18 mouse cellular contexts compared by ENCODE assay signal in the genomic region with DNA sequence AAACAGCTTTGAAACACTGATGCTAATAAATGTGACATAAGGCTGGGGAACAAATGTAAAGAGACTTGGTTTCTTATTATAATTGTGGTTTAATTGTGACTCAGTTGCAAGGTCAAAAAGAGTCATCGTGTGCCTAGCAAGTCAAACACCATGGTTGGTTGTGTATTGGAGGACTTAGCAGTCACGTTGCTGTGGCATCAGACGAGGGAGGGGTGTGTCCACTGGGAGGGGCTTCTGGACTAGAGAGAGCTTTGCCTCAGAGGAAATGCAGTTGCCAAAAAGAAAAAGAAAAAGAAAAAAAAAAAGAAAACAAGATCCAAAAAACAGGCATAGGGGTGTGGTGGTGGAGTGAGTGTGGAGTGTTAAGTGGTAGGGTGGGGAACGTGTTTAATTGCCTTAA. TPM values are rescaled to one million over a fixed set of nuclear protein-coding genes. Genes with fewer than 3 reads are reported as not detected.
A peak's percentile ranks its signal among the peaks of the same experiment; 100 is the strongest.
DNase-seq lines count a peak whose midpoint lies in the region; ATAC-seq and TF ChIP-seq lines count a peak whose summit lies in the region.
"Had no signal": no experiment of that assay in that cellular context is flagged by ENCODE, and none has a peak within 500 bp of the region (broad histone marks: within the 10 kb centered on the region; RNA-seq: fewer than 3 reads in every experiment).

No protein-coding gene starts in this region.

- no peak overlapping the region for H3K9ac ChIP-seq in forebrain, embryonic 14.5 days (ENCODE audit: low read length)
- H3K9ac ChIP-seq: forebrain, embryonic 13.5 days; heart, embryonic 13.5 days; hindbrain, embryonic 12.5 days had no signal

- H3K27me3 ChIP-seq in forebrain, embryonic 14.5 days (replicated peaks; ENCODE audit: control insufficient read depth, insufficient read depth, low read length): peaks cover 7% of the 10 kb centered on the region; the same call in 1 of the 2 replicates

- H3K4me1 ChIP-seq in forebrain, embryonic 14.5 days (ENCODE audit: control insufficient read depth, insufficient read depth, low read length): no peaks in the 10 kb centered on the region
- H3K4me1 ChIP-seq: hindbrain, embryonic 12.5 days had no signal

- WGBS in forebrain, embryonic 14.5 days: 38% methylated on average over 4 of the region's 4 CpGs

- no peaks in the 10 kb centered on the region for H3K36me3 ChIP-seq in forebrain, embryonic 14.5 days (ENCODE audit: control insufficient read depth, insufficient read depth, low read length)
- H3K36me3 ChIP-seq: embryonic facial prominence, embryonic 10.5 days; heart, embryonic 13.5 days; hindbrain, embryonic 12.5 days had no signal

- H3K4me2 ChIP-seq in forebrain, embryonic 14.5 days (ENCODE audit: low read length): no peak overlapping the region
- H3K4me2 ChIP-seq: forebrain, embryonic 13.5 days; heart, embryonic 13.5 days; hindbrain, embryonic 12.5 days had no signal

- no peak overlapping the region for H3K27ac ChIP-seq in gastrocnemius, adult 2 months
- no peak overlapping the region for H3K27ac ChIP-seq in forebrain, embryonic 14.5 days (ENCODE audit: low read depth, low read length)
- H3K27ac ChIP-seq: embryonic facial prominence, embryonic 10.5 days; forebrain, embryonic 13.5 days; heart, embryonic 13.5 days; hindbrain, embryonic 12.5 days; hindbrain, postnatal 0 days had no signal

- no peak for TF ChIP-seq CTCF in gastrocnemius, adult 2 months (IDR thresholded peaks at IDR 0.05)

- ATAC-seq in forebrain, embryonic 14.5 days: no peak
- ATAC-seq in CD4-positive, CD25-positive, alpha-beta regulatory T cell, adult 4 months: no peak
- ATAC-seq: forebrain, embryonic 13.5 days; hindbrain, postnatal 0 days had no signal

- peak overlapping the region; percentile 25 for H3K4me3 ChIP-seq in gastrocnemius, adult 2 months
- H3K4me3 ChIP-seq in forebrain, embryonic 14.5 days (ENCODE audit: low read depth, low read length): no peak overlapping the region
- H3K4me3 ChIP-seq: embryonic facial prominence, embryonic 10.5 days; forebrain, embryonic 13.5 days; heart, embryonic 13.5 days; hindbrain, embryonic 12.5 days had no signal

- no peaks in the 10 kb centered on the region for H3K9me3 ChIP-seq in forebrain, embryonic 14.5 days (replicated peaks; ENCODE audit: control insufficient read depth, low read length)
- H3K9me3 ChIP-seq: embryonic facial prominence, embryonic 10.5 days; forebrain, embryonic 13.5 days; heart, embryonic 13.5 days; hindbrain, embryonic 12.5 days had no signal

- peak; percentile 54 for DNase-seq in gastrocnemius, adult 2 months
- DNase-seq in gastrocnemius, postnatal 25 days: no peak
- peak; percentile 48 for DNase-seq in lung, postnatal 36 days
- no peak for DNase-seq in lung, adult 18-20 months
- DNase-seq in ZHBTc4 (ENCODE audit: low read depth, low spot score): peak; percentile 67
- no peak for DNase-seq in forebrain, embryonic 14.5 days (ENCODE audit: low spot score)
- DNase-seq in urinary bladder, adult 18-20 months (ENCODE audit: low spot score in 2 of 2): no peak
- DNase-seq: adrenal gland, postnatal 10 days; cerebellum, adult 18-20 months; cerebellum, adult 9-11 months; heart, postnatal 4 days; kidney, adult 11 months had no signal

- intact Hi-C loops in gastrocnemius, adult 2 months (cut with DNase I): no loop called here

RNA-seq across cellular contexts. Expression of a gene that starts 2.5 kb away (rescaled TPM):
- total RNA-seq in gastrocnemius, adult 2 months (2021): 10 to 100 TPM in 1 of 2 experiments, 1 to 10 TPM in 1; 8.2 to 13.7 TPM
- total RNA-seq in gastrocnemius, postnatal 25 days (2021): 10 to 100 TPM in 1 of 2 experiments, 1 to 10 TPM in 1; 3.4 to 10.3 TPM
- 1.7 and 2.4 TPM in 2 replicates for polyA plus RNA-seq in forebrain, embryonic 14.5 days (2014; fragmentation: Nextera tagmentation; extraction: Ambion mirVana)
- under 1 TPM in 1 of 2 experiments, not detected in 1; 0.32 TPM for polyA plus RNA-seq in CD4-positive, CD25-positive, alpha-beta regulatory T cell, adult 4 months (2017; shearing (Covaris generic))

Comparison
In these comparisons a context has a peak if more than half of its experiments do, and no peak if none do; other contexts are left out.
1. DNase-seq: peak in gastrocnemius, adult 2 months (single experiment), lung, postnatal 36 days (single experiment) and ZHBTc4 (single experiment); none in gastrocnemius, postnatal 25 days (single experiment), lung, adult 18-20 months (0 of 2), forebrain, embryonic 14.5 days (single experiment) and urinary bladder, adult 18-20 months (0 of 2).